Mouse (Mus musculus) ES-Bruce4 (cell line): ENCODE results near the gene Cnot9. TPM values are rescaled to one million over a fixed set of nuclear protein-coding genes. Genes with fewer than 3 reads are reported as not detected.

Experiments
- H3K27ac ChIP-seq: 2 replicates; pipeline ENCODE4 v1.5.1; 2012; ENCODE audit warnings: low read length, inconsistent platforms; ENCODE audit not compliant: insufficient read depth
- H3K27me3 ChIP-seq: 2 replicates; pipeline ENCODE4 v1.6.1; 2012; ENCODE audit warnings: mild to moderate bottlenecking, low read length, inconsistent platforms; ENCODE audit not compliant: control insufficient read depth, poor library complexity, insufficient read depth, severe bottlenecking
- H3K36me3 ChIP-seq: 2 replicates; pipeline ENCODE4 v1.6.1; 2012; ENCODE audit warnings: inconsistent platforms, mild to moderate bottlenecking, low read length, moderate library complexity; ENCODE audit not compliant: control insufficient read depth, poor library complexity, insufficient read depth, severe bottlenecking
- H3K4me1 ChIP-seq: one replicate; pipeline ENCODE4 v1.8.1; 2011; ENCODE audit warnings: low read length; ENCODE audit not compliant: control insufficient read depth, insufficient read depth
- H3K4me3 ChIP-seq: 2 replicates; pipeline ENCODE4 v1.5.1; 2011; ENCODE audit warnings: low read depth, mild to moderate bottlenecking, low read length
- H3K9ac ChIP-seq: 2 replicates; pipeline ENCODE4 v1.6.1; 2012; ENCODE audit warnings: low read depth, mild to moderate bottlenecking, inconsistent platforms; ENCODE audit not compliant: poor library complexity, severe bottlenecking
- H3K9me3 ChIP-seq: replicated peaks from 2 replicates; pipeline ENCODE4 v1.6.1; 2012; ENCODE audit warnings: mild to moderate bottlenecking, low read length, inconsistent platforms; ENCODE audit not compliant: control insufficient read depth, poor library complexity, insufficient read depth, severe bottlenecking
- CTCF ChIP-seq: IDR thresholded peaks from one replicate; pipeline ENCODE4 v1.8.1; 2011; ENCODE audit warnings: low read depth, low read length
- EP300 ChIP-seq: IDR thresholded peaks from 2 replicates; pipeline ENCODE4 v1.6.1; 2011; ENCODE audit warnings: low read depth, low read length; ENCODE audit not compliant: insufficient read depth
- POLR2A ChIP-seq: IDR thresholded peaks from one replicate; pipeline ENCODE4 v1.8.1; 2011; ENCODE audit warnings: low read length; ENCODE audit not compliant: insufficient read depth
- polyA plus RNA-seq: library from polyadenylated mRNA; stranded (reverse); fragments of >200 nt; gene quantifications from 2 replicates; pipeline ENCODE4 v1.2.4, GENCODE M21; 2011; ENCODE audit warnings: low read depth; ENCODE audit not compliant: missing spikeins, insufficient read depth, insufficient read length

Gene Cnot9
- polyA plus RNA-seq, 1 experiment = 93.1 TPM

DNA sequence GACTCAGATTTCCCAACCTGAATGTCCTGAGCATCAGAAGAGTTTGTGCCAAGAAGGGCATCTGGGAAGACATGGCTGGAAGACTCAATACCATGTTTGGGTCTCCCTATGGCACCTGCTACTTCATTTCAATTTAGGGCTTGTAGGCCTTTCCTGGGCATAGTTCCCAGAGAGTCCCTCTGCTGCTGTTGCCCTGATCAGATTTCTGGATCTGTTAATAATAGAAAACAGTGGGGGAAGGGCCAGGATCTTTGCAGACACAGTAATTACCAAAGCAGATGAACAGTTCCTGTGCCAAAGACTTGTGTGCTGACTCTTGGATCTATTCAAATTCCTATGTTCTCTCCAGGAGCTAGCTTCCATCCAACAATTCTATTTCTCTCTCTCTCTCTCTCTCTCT is 32.8 kb downstream of the Cnot9 start:
- Histone ChIP-seq H3K27ac (no peak overlapping the region), H3K36me3 (no peaks in the 10 kb centered on the region), H3K9ac (no peak overlapping the region), H3K4me1 (no peaks in the 10 kb centered on the region), H3K27me3 (no peaks in the 10 kb centered on the region), H3K9me3 (no peaks in the 10 kb centered on the region), H3K4me3 (no peak overlapping the region)
- TF ChIP-seq EP300 (no peak), POLR2A (no peak), CTCF (no peak)

DNA sequence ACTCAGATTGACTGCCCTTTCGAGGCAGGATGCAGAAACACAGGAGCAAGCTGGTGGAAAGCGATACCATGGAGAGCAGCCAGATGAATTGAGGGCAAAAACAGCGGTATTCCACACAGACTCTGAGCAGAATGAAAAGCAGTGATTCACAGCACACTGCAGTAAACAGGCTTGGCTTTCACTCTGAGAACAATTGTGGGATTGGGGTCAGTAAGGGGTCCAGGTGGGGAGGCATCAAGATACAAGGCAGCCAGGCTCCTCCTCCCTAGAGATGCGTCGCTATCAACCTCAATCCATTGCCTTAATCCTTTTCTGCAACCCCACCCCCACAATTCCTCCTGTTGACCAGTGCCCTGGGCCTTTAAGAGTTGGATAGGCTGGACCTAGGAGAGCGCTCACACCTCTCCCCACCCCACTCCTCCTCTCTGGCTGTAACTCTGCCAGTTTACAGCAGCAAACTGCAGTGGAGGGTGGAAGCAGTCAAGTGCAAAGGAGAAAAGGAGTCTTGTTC is 36.6 kb downstream of the Cnot9 start, which contains the start of gene Plcd4:
Gene Plcd4, plus strand, starts transcription at position 438 of the 511 bp plus-strand sequence.
- Histone ChIP-seq H3K36me3 (no peaks in the 10 kb centered on the region), H3K9me3 (no peaks in the 10 kb centered on the region), H3K4me3 (no peak within 1 kb of the TSS), H3K9ac (no peak within 1 kb of the TSS), H3K27ac (no peak within 1 kb of the TSS), H3K4me1 (no peaks in the 10 kb centered on the region), H3K27me3 (no peaks in the 10 kb centered on the region)
- no peak for TF ChIP-seq POLR2A
- TF ChIP-seq CTCF = no peak
- no peak for TF ChIP-seq EP300

DNA sequence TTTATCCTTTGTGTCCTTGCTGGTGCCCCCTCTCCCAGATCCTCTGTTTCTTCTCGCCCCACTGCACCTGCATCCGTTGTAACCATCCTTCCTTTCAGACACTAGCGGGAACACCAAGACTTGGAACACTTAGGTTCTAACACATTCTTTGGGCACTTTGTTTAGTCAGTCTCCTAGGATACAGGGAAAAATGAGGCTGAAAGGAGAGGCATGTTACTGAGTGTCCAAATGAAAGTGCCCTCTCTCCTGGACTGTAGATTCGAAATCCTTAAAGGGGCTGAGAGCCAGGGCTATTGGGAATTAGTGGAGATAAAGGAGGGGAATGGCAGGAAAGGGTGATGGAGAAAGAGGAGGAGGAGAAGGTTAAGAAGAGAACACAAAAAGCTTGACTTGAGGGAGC is 38.3 kb downstream of the Cnot9 start, which contains the start of gene Usp37:
Gene Usp37, minus strand, starts transcription at position 101 of the 400 bp plus-strand sequence.
- no peak within 1 kb of the TSS for H3K27ac ChIP-seq
- H3K9me3 ChIP-seq = no peaks in the 10 kb centered on the region
- no peak for TF ChIP-seq CTCF
- TF ChIP-seq POLR2A = no peak
- no peak for TF ChIP-seq EP300
- no peak within 1 kb of the TSS for H3K4me3 ChIP-seq
- no peak within 1 kb of the TSS for H3K9ac ChIP-seq
- no peaks in the 10 kb centered on the region for H3K27me3 ChIP-seq
- no peaks in the 10 kb centered on the region for H3K4me1 ChIP-seq
- H3K36me3 ChIP-seq = no peaks in the 10 kb centered on the region

DNA sequence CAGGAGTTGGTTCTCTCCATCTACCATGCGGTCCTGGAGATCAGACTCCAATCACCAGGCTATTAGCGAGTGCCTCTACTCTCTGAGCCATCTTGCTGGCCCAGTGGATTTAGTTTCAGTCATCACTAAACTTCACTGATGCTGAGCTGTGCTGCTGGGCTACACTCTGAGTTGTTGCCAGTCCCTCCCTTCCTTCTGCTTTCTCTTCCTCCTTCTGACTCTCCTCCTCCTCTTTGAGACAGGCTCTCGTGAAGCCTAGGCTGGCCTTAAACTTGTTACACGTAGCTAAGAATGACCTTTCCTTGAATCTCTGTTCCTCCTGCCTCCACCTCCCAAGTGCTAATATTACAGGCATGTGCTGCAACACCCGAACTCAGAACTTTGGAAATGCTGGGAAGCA is 53.2 kb downstream of the Cnot9 start:
- TF ChIP-seq CTCF (no peak), POLR2A (no peak), EP300 (no peak)
- H3K4me3 ChIP-seq = no peak overlapping the region
- H3K9me3 ChIP-seq = no peaks in the 10 kb centered on the region
- no peak overlapping the region for H3K9ac ChIP-seq
- no peak overlapping the region for H3K27ac ChIP-seq
- no peaks in the 10 kb centered on the region for H3K27me3 ChIP-seq
- no peaks in the 10 kb centered on the region for H3K36me3 ChIP-seq
- H3K4me1 ChIP-seq = no peaks in the 10 kb centered on the region

- peaks cover 34% of the 10 kb centered on the region for H3K36me3 ChIP-seq
These were observed 60.0 kb downstream of the Cnot9 start for GRCm38 (mm10) chr1:74565834-74566233.

More at GRCm38 (mm10) chr1:74565834-74566233, 60.0 kb downstream of the Cnot9 start:
- no peaks in the 10 kb centered on the region for H3K27me3 ChIP-seq
- H3K9ac ChIP-seq = no peak overlapping the region
- H3K27ac ChIP-seq = no peak overlapping the region
- no peaks in the 10 kb centered on the region for H3K9me3 ChIP-seq
- no peak overlapping the region for H3K4me3 ChIP-seq
- TF ChIP-seq EP300 = no peak
- TF ChIP-seq POLR2A = no peak
- TF ChIP-seq CTCF = no peak
- no peaks in the 10 kb centered on the region for H3K4me1 ChIP-seq
